Mouse (Mus musculus) forebrain, embryonic 13.5 days (tissue): Measurements from ENCODE around the gene Kdsr. TPM values are rescaled to one million over a fixed set of nuclear protein-coding genes. Genes with fewer than 3 reads are reported as not detected.

ENCODE experiments used
- ATAC-seq: fragments of 200-750 bp; cut with Nextera tagmentation; 2 replicates; pipeline ENCODE4 v1.8.0; 2017
- H3K27ac ChIP-seq: fragments of 300-500 bp; sonication (generic); 2 replicates; pipeline ENCODE4 v1.5.1; 2015; ENCODE audit warnings: inconsistent platforms, mild to moderate bottlenecking, moderate library complexity
- H3K27me3 ChIP-seq: fragments of 300-500 bp; sonication (generic); 2 replicates; pipeline ENCODE4 v1.6.1; 2015; ENCODE audit warnings: mild to moderate bottlenecking, inconsistent platforms
- H3K36me3 ChIP-seq: fragments of 300-500 bp; sonication (generic); 2 replicates; pipeline ENCODE4 v1.6.1; 2015; ENCODE audit warnings: mild to moderate bottlenecking, inconsistent platforms; ENCODE audit not compliant: poor library complexity, severe bottlenecking
- H3K4me1 ChIP-seq: fragments of 300-500 bp; sonication (generic); 2 replicates; pipeline ENCODE4 v1.6.1; 2015; ENCODE audit warnings: inconsistent platforms
- H3K4me2 ChIP-seq: fragments of 300-500 bp; sonication (generic); 2 replicates; pipeline ENCODE4 v1.6.1; 2015; ENCODE audit warnings: inconsistent platforms, mild to moderate bottlenecking, moderate library complexity
- H3K4me3 ChIP-seq: fragments of 300-500 bp; sonication (generic); 2 replicates; pipeline ENCODE4 v1.5.1; 2015; ENCODE audit warnings: mild to moderate bottlenecking, inconsistent platforms
- H3K9ac ChIP-seq: fragments of 300-500 bp; sonication (generic); 2 replicates; pipeline ENCODE4 v1.6.1; 2015; ENCODE audit warnings: mild to moderate bottlenecking, inconsistent platforms
- H3K9me3 ChIP-seq: fragments of 300-500 bp; sonication (generic); replicated peaks from 2 replicates; pipeline ENCODE4 v1.6.1; 2016; ENCODE audit warnings: inconsistent platforms
- WGBS: fragments of 180-500 bp; shearing (Covaris S2); methylation state at CpG from one replicate; pipeline ENCODE4 v1.1.7; 2015; 5-methylcytosine and 5-hydroxymethylcytosine counted together
- polyA plus RNA-seq: library from polyadenylated mRNA; unstranded; fragments of >200 nt; fragmentation: Nextera tagmentation; extraction: Ambion mirVana; gene quantifications from 2 replicates; pipeline ENCODE4 v1.2.1, GENCODE M21; 2015

The Kdsr gene
- polyA plus RNA-seq, 1 experiment from 2014 or later: 11.5 TPM

DNA sequence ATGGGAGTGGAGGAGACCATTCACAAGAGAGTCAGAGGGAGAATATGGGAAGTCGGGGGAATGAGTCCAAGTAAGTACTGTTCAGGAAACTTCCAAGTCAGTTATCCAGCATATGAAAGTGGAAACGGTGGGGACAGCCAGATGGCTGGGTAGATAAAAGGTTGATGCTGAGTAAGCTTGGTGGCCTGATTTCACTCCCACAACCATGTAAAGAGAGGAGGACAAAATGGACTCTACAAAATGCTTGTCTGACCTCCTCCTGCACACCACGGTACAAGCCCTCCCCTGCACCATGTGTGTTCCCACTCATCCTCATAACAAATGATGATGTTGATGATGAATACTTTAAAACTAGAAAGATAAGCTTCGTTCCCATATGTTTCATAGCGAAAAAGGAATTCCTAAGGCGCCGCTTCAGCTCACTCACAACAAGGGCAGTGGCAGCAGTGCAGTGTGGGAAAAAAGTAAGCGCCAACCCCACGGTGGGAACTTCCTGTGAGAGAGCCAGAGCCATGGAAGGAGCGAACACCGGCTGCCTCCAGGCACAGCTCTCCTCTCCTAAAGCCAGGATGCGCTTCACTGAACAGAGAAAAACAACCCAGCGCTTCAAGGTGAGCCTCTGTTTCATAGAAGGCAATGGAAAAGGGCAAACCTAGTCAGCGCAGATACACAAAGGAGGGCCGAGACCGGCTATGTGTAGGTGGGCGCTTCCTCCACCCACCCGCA is 71.9 kb downstream of the Kdsr start:
- no peaks in the 10 kb centered on the region for H3K36me3 ChIP-seq
- no peak overlapping the region for H3K4me3 ChIP-seq
- H3K4me1 ChIP-seq: peaks cover 6% of the 10 kb centered on the region; the same call in 1 of the 2 replicates
- H3K4me2 ChIP-seq: no peak overlapping the region
- no peak overlapping the region for H3K27ac ChIP-seq
- no peaks in the 10 kb centered on the region for H3K9me3 ChIP-seq
- 90% methylated on average over 18 of the region's 18 CpGs for WGBS
- no peak for ATAC-seq
- no peak overlapping the region for H3K9ac ChIP-seq
- no peaks in the 10 kb centered on the region for H3K27me3 ChIP-seq

- 55% methylated on average over 2 of the region's 2 CpGs for WGBS
- no peaks in the 10 kb centered on the region for H3K9me3 ChIP-seq
- H3K4me2 ChIP-seq: no peak overlapping the region
- peaks cover 6% of the 10 kb centered on the region; the same call in 1 of the 2 replicates for H3K4me1 ChIP-seq
- H3K4me3 ChIP-seq: no peak overlapping the region
- H3K36me3 ChIP-seq: no peaks in the 10 kb centered on the region
- H3K27ac ChIP-seq: no peak overlapping the region
- H3K27me3 ChIP-seq: no peaks in the 10 kb centered on the region
- no peak for ATAC-seq
- no peak overlapping the region for H3K9ac ChIP-seq
These were observed 73.8 kb downstream of the Kdsr start for GRCm38 (mm10) chr1:106685702-106686101.

DNA sequence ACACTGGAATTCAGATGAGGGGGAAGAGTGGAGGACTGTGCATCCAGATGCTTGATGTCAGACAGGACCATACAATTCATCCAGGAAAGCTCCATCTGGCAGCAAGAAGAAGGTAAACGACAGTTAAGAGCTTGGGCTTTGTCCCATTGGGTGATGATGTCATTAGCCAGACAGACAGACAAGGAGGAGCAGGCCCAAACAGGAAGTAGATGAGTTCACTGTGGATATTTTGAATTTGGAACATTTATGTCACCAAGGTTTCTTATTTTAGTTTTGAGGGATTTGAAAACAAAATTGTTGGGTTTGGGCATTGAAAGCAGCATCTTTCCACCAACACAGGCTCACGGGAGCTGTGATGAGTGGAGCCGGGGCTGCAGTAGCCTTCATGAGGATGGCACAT is 75.0 kb downstream of the Kdsr start:
- Histone ChIP-seq H3K36me3 (no peaks in the 10 kb centered on the region), H3K9ac (no peak overlapping the region), H3K27ac (no peak overlapping the region), H3K27me3 (no peaks in the 10 kb centered on the region), H3K4me2 (no peak overlapping the region), H3K4me3 (no peak overlapping the region), H3K9me3 (no peaks in the 10 kb centered on the region), H3K4me1 (peaks cover 6% of the 10 kb centered on the region; the same call in 1 of the 2 replicates)
- ATAC-seq: no peak
- WGBS: 83% methylated on average over 3 of the region's 3 CpGs

- WGBS: 82% methylated on average over 3 of the region's 3 CpGs
- no peaks in the 10 kb centered on the region for H3K9me3 ChIP-seq
- no peak overlapping the region for H3K4me2 ChIP-seq
- no peak overlapping the region for H3K27ac ChIP-seq
- H3K27me3 ChIP-seq: no peaks in the 10 kb centered on the region
- no peak overlapping the region for H3K9ac ChIP-seq
- no peak overlapping the region for H3K4me3 ChIP-seq
- ATAC-seq: no peak
- H3K4me1 ChIP-seq: peaks cover 6% of the 10 kb centered on the region; the same call in 1 of the 2 replicates
- H3K36me3 ChIP-seq: no peaks in the 10 kb centered on the region
These were observed 76.7 kb downstream of the Kdsr start for GRCm38 (mm10) chr1:106682829-106683228.

DNA sequence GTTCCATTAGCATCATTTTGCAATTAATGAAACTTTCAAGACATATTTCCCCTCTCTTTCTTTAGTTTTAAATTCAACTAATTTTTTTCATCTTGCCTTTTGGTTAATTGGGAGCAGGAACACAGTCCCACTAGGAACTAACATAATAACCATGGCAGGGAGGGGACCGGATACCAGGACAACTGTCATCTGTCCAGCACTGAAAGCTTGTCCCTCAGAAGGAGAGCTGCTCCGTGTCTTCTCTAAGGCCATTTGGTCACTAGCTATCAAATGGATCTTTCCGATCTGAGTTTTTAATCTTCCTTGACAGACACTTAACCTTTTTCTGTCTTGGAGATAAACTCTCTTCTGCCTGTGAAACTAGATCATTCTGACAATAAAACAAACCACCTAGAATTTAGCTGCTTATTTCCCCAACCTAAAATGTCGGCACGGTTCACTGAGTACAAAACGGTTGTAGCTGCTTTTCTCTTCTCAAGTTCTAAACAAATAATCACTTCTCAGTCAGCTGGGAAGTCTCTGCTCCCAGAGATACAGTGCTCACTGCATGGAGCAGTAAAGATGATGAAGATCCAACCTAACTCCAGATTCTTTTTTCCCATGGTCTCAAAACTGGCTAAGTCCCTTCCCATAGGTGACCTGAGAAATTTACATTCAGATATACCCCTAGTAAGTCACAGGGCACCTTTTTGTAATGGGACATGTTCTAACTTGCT is 79.6 kb downstream of the Kdsr start:
- 87% methylated on average over 6 of the region's 6 CpGs for WGBS
- no peak overlapping the region for H3K4me3 ChIP-seq
- no peak overlapping the region for H3K27ac ChIP-seq
- no peaks in the 10 kb centered on the region for H3K36me3 ChIP-seq
- no peaks in the 10 kb centered on the region for H3K9me3 ChIP-seq
- H3K4me2 ChIP-seq: no peak overlapping the region
- ATAC-seq: no peak
- H3K27me3 ChIP-seq: no peaks in the 10 kb centered on the region
- no peak overlapping the region for H3K9ac ChIP-seq
- H3K4me1 ChIP-seq: no peaks in the 10 kb centered on the region

- Histone ChIP-seq H3K27ac (no peak overlapping the region), H3K9ac (no peak overlapping the region), H3K27me3 (no peaks in the 10 kb centered on the region), H3K4me2 (no peak overlapping the region), H3K36me3 (no peaks in the 10 kb centered on the region), H3K4me1 (no peaks in the 10 kb centered on the region), H3K9me3 (no peaks in the 10 kb centered on the region), H3K4me3 (no peak overlapping the region)
- 85% methylated on average over 5 of the region's 5 CpGs for WGBS
- ATAC-seq: no peak
These were observed 81.5 kb downstream of the Kdsr start for GRCm38 (mm10) chr1:106678060-106678478.

Other genes starting within 250 kb of the Kdsr start
- 10.0 and 10.5 TPM in 2 replicates for gene Bcl2, start 45.5 kb downstream of the Kdsr start, polyA plus RNA-seq
- 51.6 and 55.2 TPM in 2 replicates for gene Vps4b, start 37.0 kb upstream of the Kdsr start, polyA plus RNA-seq
- not detected in 2 replicates for gene Serpinb5, start 101.4 kb upstream of the Kdsr start, polyA plus RNA-seq
- gene Serpinb12, start 174.7 kb upstream of the Kdsr start, polyA plus RNA-seq: not detected in 2 replicates
- gene Serpinb13, start 221.3 kb upstream of the Kdsr start, polyA plus RNA-seq: not detected in 2 replicates